Mouse (Mus musculus) lung, embryonic 15.5 days (tissue): Measurements from ENCODE around the gene Prpf38b. TPM values are rescaled to one million over a fixed set of nuclear protein-coding genes. Genes with fewer than 3 reads are reported as not detected.

ENCODE experiments used
- ATAC-seq: fragments of 200-750 bp; cut with Nextera tagmentation; 2 replicates; pipeline ENCODE4 v1.8.0; 2017; ENCODE audit warnings: moderate number of reproducible peaks, borderline replicate concordance; ENCODE audit not compliant: low FRiP score, low TSS enrichment; ENCODE audit errors: extremely low read depth
- H3K27ac ChIP-seq: fragments of 300-500 bp; sonication (generic); 2 replicates; pipeline ENCODE4 v1.5.1; 2015; ENCODE audit warnings: moderate library complexity, mild to moderate bottlenecking, inconsistent platforms
- H3K27me3 ChIP-seq: fragments of 300-500 bp; sonication (generic); 2 replicates; pipeline ENCODE4 v1.6.1; 2015; ENCODE audit warnings: inconsistent platforms
- H3K36me3 ChIP-seq: fragments of 300-500 bp; sonication (generic); 2 replicates; pipeline ENCODE4 v1.6.1; 2015; ENCODE audit warnings: inconsistent platforms
- H3K4me1 ChIP-seq: fragments of 300-500 bp; sonication (generic); 2 replicates; pipeline ENCODE4 v1.6.1; 2015; ENCODE audit warnings: inconsistent platforms
- H3K4me2 ChIP-seq: fragments of 300-500 bp; sonication (generic); 2 replicates; pipeline ENCODE4 v1.6.1; 2015; ENCODE audit warnings: inconsistent platforms, mild to moderate bottlenecking, moderate library complexity
- H3K4me3 ChIP-seq: fragments of 300-500 bp; sonication (generic); 2 replicates; pipeline ENCODE4 v1.5.1; 2015; ENCODE audit warnings: mild to moderate bottlenecking, inconsistent platforms
- H3K9ac ChIP-seq: fragments of 300-500 bp; sonication (generic); 2 replicates; pipeline ENCODE4 v1.6.1; 2015; ENCODE audit warnings: inconsistent platforms
- H3K9me3 ChIP-seq: fragments of 300-500 bp; sonication (generic); 2 replicates; pipeline ENCODE4 v1.6.1; 2016; ENCODE audit warnings: inconsistent platforms
- WGBS: fragments of 180-500 bp; shearing (Covaris S2); methylation state at CpG from one replicate; pipeline ENCODE4 v1.1.7; 2015; 5-methylcytosine and 5-hydroxymethylcytosine counted together
- polyA plus RNA-seq: library from polyadenylated mRNA; unstranded; fragments of >200 nt; fragmentation: Nextera tagmentation; extraction: Ambion mirVana; gene quantifications from 2 replicates; pipeline ENCODE4 v1.2.1, GENCODE M21; 2015

The Prpf38b gene
- 73.4 and 81.9 TPM in 2 replicates for polyA plus RNA-seq

GRCm38 (mm10) chr3:108911548-108912413, at the start of gene Prpf38b:
Prpf38b (minus strand) TSS chr3:108911727.
- Histone ChIP-seq H3K4me2 (peak within 1 kb of the TSS; percentile 91), H3K9me3 (no peaks in the 10 kb centered on the region), H3K4me1 (peaks cover 10% of the 10 kb centered on the region), H3K27me3 (no peaks in the 10 kb centered on the region), H3K9ac (peak within 1 kb of the TSS; percentile 97), H3K4me3 (peak within 1 kb of the TSS; percentile 94), H3K36me3 (peaks cover 13% of the 10 kb centered on the region; the same call in 1 of the 2 replicates), H3K27ac (peak within 1 kb of the TSS; percentile 100)
- 1% methylated on average over 53 of the region's 53 CpGs for WGBS
- peak; percentile 99 for ATAC-seq

- H3K36me3 ChIP-seq: no peaks in the 10 kb centered on the region
- no peak overlapping the region for H3K4me3 ChIP-seq
- H3K9me3 ChIP-seq: no peaks in the 10 kb centered on the region
- H3K27me3 ChIP-seq: no peaks in the 10 kb centered on the region
- 0 out of 2 replicates have a peak overlapping the region, but pooled peaks have one; percentile 3 for H3K9ac ChIP-seq
- 31% methylated on average over 7 of the region's 7 CpGs for WGBS
- H3K27ac ChIP-seq: no peak overlapping the region
- peaks cover 11% of the 10 kb centered on the region for H3K4me1 ChIP-seq
- H3K4me2 ChIP-seq: peak overlapping the region; percentile 38
- ATAC-seq: peak; percentile 78; the same call in 1 of the 2 replicates
Observed at GRCm38 (mm10) chr3:108961226-108961625, 49.7 kb upstream of the Prpf38b start.

GRCm38 (mm10) chr3:108959680-108960295, 48.3 kb upstream of the Prpf38b start:
- no peak overlapping the region for H3K4me2 ChIP-seq
- peaks cover 11% of the 10 kb centered on the region for H3K4me1 ChIP-seq

GRCm38 (mm10) chr3:108957976-108958375, 46.4 kb upstream of the Prpf38b start:
- ATAC-seq: no peak
- H3K4me1 ChIP-seq: peaks cover 11% of the 10 kb centered on the region
- no peaks in the 10 kb centered on the region for H3K36me3 ChIP-seq
- H3K27ac ChIP-seq: no peak overlapping the region
- H3K27me3 ChIP-seq: no peaks in the 10 kb centered on the region
- H3K9ac ChIP-seq: no peak overlapping the region
- H3K4me2 ChIP-seq: no peak overlapping the region
- no peak overlapping the region for H3K4me3 ChIP-seq
- H3K9me3 ChIP-seq: no peaks in the 10 kb centered on the region

More at GRCm38 (mm10) chr3:108959680-108960295, 48.3 kb upstream of the Prpf38b start:
- Histone ChIP-seq H3K36me3 (no peaks in the 10 kb centered on the region), H3K4me3 (no peak overlapping the region), H3K9ac (no peak overlapping the region), H3K27ac (no peak overlapping the region), H3K27me3 (no peaks in the 10 kb centered on the region), H3K9me3 (no peaks in the 10 kb centered on the region)
- WGBS: 63% methylated on average over 13 of the region's 13 CpGs
- ATAC-seq: no peak

- Histone ChIP-seq H3K4me2 (no peak overlapping the region), H3K9ac (no peak overlapping the region), H3K9me3 (no peaks in the 10 kb centered on the region), H3K36me3 (no peaks in the 10 kb centered on the region), H3K4me3 (no peak overlapping the region), H3K27ac (no peak overlapping the region), H3K27me3 (no peaks in the 10 kb centered on the region), H3K4me1 (0 out of 2 replicates have a peak, but pooled peaks cover 5% of the 10 kb centered on the region)
- 84% methylated on average over 10 of the region's 10 CpGs for WGBS
- ATAC-seq: no peak
Observed at GRCm38 (mm10) chr3:108940996-108941395, 29.5 kb upstream of the Prpf38b start.

- peak within 1 kb of the TSS; percentile 70 for H3K4me2 ChIP-seq
- H3K4me3 ChIP-seq: peak within 1 kb of the TSS; percentile 34
- ATAC-seq: peak; percentile 79
- H3K36me3 ChIP-seq: no peaks in the 10 kb centered on the region
- H3K27ac ChIP-seq: no peak within 1 kb of the TSS
- WGBS: 38% methylated on average over 55 of the region's 59 CpGs
- H3K9me3 ChIP-seq: no peaks in the 10 kb centered on the region
- H3K4me1 ChIP-seq: 0 out of 2 replicates have a peak, but pooled peaks cover 5% of the 10 kb centered on the region
- H3K9ac ChIP-seq: 0 out of 2 replicates have a peak within 1 kb of the TSS, but pooled peaks have one; percentile 16
- H3K27me3 ChIP-seq: no peaks in the 10 kb centered on the region
Observed at GRCm38 (mm10) chr3:108940001-108940633, 28.6 kb upstream of the Prpf38b start, which contains the start of gene Gm9857. Gm9857 (minus strand) TSS chr3:108940445.

GRCm38 (mm10) chr3:108939573-108939972, 28.0 kb upstream of the Prpf38b start, which contains the start of gene Henmt1:
Henmt1 (plus strand) TSS chr3:108939873.
- H3K9ac ChIP-seq: 0 out of 2 replicates have a peak within 1 kb of the TSS, but pooled peaks have one; percentile 16
- H3K4me3 ChIP-seq: peak within 1 kb of the TSS; percentile 34
- ATAC-seq: no peak

GRCm38 (mm10) chr3:108938691-108939090, 27.2 kb upstream of the Prpf38b start:
- ATAC-seq: no peak
- no peak overlapping the region for H3K4me3 ChIP-seq
- no peak overlapping the region for H3K9ac ChIP-seq
- no peaks in the 10 kb centered on the region for H3K36me3 ChIP-seq
- no peaks in the 10 kb centered on the region for H3K9me3 ChIP-seq
- H3K27ac ChIP-seq: no peak overlapping the region
- no peaks in the 10 kb centered on the region for H3K27me3 ChIP-seq
- 0 out of 2 replicates have a peak, but pooled peaks cover 5% of the 10 kb centered on the region for H3K4me1 ChIP-seq
- 88% methylated on average over 5 of the region's 5 CpGs for WGBS
- no peak overlapping the region for H3K4me2 ChIP-seq

More at GRCm38 (mm10) chr3:108939573-108939972, 28.0 kb upstream of the Prpf38b start, which contains the start of gene Henmt1:
- Histone ChIP-seq H3K9me3 (no peaks in the 10 kb centered on the region), H3K4me1 (0 out of 2 replicates have a peak, but pooled peaks cover 5% of the 10 kb centered on the region), H3K4me2 (peak within 1 kb of the TSS; percentile 70), H3K36me3 (no peaks in the 10 kb centered on the region), H3K27me3 (no peaks in the 10 kb centered on the region), H3K27ac (no peak within 1 kb of the TSS)
- WGBS: 80% methylated on average over 5 of the region's 5 CpGs

GRCm38 (mm10) chr3:108933557-108933956, 22.0 kb upstream of the Prpf38b start:
- H3K27me3 ChIP-seq: no peaks in the 10 kb centered on the region
- H3K9ac ChIP-seq: no peak overlapping the region
- ATAC-seq: no peak
- no peaks in the 10 kb centered on the region for H3K9me3 ChIP-seq
- H3K4me1 ChIP-seq: no peaks in the 10 kb centered on the region
- H3K27ac ChIP-seq: no peak overlapping the region
- no peak overlapping the region for H3K4me3 ChIP-seq
- no peaks in the 10 kb centered on the region for H3K36me3 ChIP-seq
- WGBS: 87% methylated on average over 6 of the region's 6 CpGs
- no peak overlapping the region for H3K4me2 ChIP-seq

GRCm38 (mm10) chr3:108926308-108926707, 14.8 kb upstream of the Prpf38b start:
- Histone ChIP-seq H3K4me1 (no peaks in the 10 kb centered on the region), H3K9ac (no peak overlapping the region), H3K27me3 (no peaks in the 10 kb centered on the region), H3K4me2 (no peak overlapping the region), H3K9me3 (no peaks in the 10 kb centered on the region), H3K27ac (no peak overlapping the region), H3K36me3 (no peaks in the 10 kb centered on the region), H3K4me3 (no peak overlapping the region)
- ATAC-seq: no peak
- WGBS: 59% methylated on average over 1 of the region's 1 CpGs

GRCm38 (mm10) chr3:108925677-108926076, 14.2 kb upstream of the Prpf38b start:
- Histone ChIP-seq H3K9me3 (no peaks in the 10 kb centered on the region), H3K9ac (no peak overlapping the region), H3K4me3 (no peak overlapping the region), H3K4me1 (no peaks in the 10 kb centered on the region), H3K27ac (no peak overlapping the region), H3K36me3 (no peaks in the 10 kb centered on the region), H3K27me3 (no peaks in the 10 kb centered on the region), H3K4me2 (no peak overlapping the region)
- WGBS: 77% methylated on average over 4 of the region's 4 CpGs
- no peak for ATAC-seq
